Mouse (Mus musculus): ENCODE measurements at regions not wholly inside any gene's neighbourhood (a gene's known extent, or its start where the extent isn't known, plus 50 kb on each side); places are given as distances from the start of the nearest gene placed in this dataset.

DNA sequence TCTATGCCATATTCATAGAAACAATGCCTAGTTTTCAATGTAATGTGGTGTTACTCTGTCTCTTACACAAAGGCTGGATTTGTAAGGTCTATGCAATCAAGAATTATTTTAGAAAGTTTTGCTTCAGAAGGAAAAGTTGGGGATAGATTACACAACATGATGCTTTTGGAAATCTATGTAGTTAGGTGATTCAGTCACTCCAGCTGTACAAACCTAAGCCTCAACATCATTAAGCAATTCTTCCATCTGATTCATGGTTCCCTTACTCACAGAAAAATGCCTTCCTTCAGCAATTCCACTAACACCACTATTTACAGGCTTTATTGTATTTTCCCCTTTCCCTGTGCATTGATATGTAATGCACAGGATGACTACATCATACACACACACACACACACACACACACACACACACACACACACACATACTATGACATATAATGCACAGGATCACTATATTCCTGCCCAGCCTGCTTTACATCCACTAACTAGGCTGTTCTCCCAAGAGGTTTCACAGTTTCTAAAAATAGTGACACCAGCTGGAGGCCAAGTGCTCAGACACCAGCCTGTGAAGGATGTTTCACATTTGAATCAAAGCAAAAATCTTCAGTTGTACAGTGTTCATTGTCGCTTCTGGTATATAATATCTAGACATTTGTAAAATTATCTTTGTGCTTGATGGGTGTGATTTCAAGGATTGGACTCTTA lies 305.9 kb downstream of the Klf6 start:
- no peaks in the 10 kb centered on the region for H3K27me3 ChIP-seq (ENCODE audit: insufficient read depth, low read length)
- 62% methylated on average over 1 of the region's 1 CpGs for whole genome bisulfite sequencing
- DNase-seq (peak; percentile 60), ATAC-seq (peak; percentile 89)
- H3K9ac ChIP-seq = no peak overlapping the region
- no peaks in the 10 kb centered on the region for H3K9me3 ChIP-seq (ENCODE audit: low read length)
- H3K27ac ChIP-seq (ENCODE audit: low read depth, low read length) = no peak overlapping the region
- H3K4me1 ChIP-seq (ENCODE audit: insufficient read depth) = no peaks in the 10 kb centered on the region
- H3K36me3 ChIP-seq (ENCODE audit: insufficient read depth) = no peaks in the 10 kb centered on the region
- no peak; the same call in 1 of the 2 replicates for TF ChIP-seq CTCF (IDR thresholded peaks at IDR 0.05; ENCODE audit: low read depth)
- H3K4me3 ChIP-seq (ENCODE audit: low read depth, low read length) = no peak overlapping the region
- H3K4me2 ChIP-seq (ENCODE audit: low read depth) = no peak overlapping the region

DNA sequence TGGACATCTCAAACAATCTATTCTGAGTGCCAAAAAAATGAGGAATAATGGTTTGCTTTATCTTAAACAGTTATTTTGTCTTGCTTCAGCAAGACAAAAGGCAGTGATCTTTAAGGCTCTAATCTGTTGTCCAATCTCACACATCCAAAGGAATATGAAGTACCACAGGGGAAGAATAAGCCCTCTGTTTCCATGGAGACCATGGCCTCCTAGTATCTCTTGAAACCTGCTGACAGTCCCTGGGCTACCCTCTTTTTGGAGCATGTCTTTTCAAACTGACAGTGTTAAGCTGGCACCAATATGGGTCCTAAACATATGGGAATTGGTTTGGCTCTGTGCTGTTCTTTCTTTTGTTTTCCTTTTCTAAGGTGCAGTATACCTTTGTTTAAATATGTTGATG lies 311.8 kb downstream of the Klf6 start:
- no peak overlapping the region for H3K4me2 ChIP-seq (ENCODE audit: low read depth)
- H3K4me3 ChIP-seq (ENCODE audit: low read depth, low read length) = no peak overlapping the region
- no peaks in the 10 kb centered on the region for H3K36me3 ChIP-seq (ENCODE audit: insufficient read depth)
- H3K9me3 ChIP-seq (ENCODE audit: low read length) = no peaks in the 10 kb centered on the region
- no peak overlapping the region for H3K9ac ChIP-seq
- no peak for DNase-seq
- ATAC-seq = peak; percentile 78
- no peak overlapping the region for H3K27ac ChIP-seq (ENCODE audit: low read depth, low read length)
- H3K4me1 ChIP-seq (ENCODE audit: insufficient read depth) = no peaks in the 10 kb centered on the region
- no peaks in the 10 kb centered on the region for H3K27me3 ChIP-seq (ENCODE audit: insufficient read depth, low read length)
- no peak for TF ChIP-seq CTCF (IDR thresholded peaks at IDR 0.05; ENCODE audit: low read depth)

GRCm38 (mm10) chr13:6178362-6179070 lies 317.2 kb downstream of the Klf6 start:
- H3K36me3 ChIP-seq (ENCODE audit: insufficient read depth) = no peaks in the 10 kb centered on the region
- H3K4me1 ChIP-seq (ENCODE audit: insufficient read depth) = no peaks in the 10 kb centered on the region; the same call in 1 of the 2 replicates
- WGBS = 40% methylated on average over 9 of the region's 9 CpGs
- no peak overlapping the region for H3K9ac ChIP-seq
- H3K27ac ChIP-seq (ENCODE audit: low read depth, low read length) = no peak overlapping the region
- TF ChIP-seq CTCF (IDR thresholded peaks at IDR 0.05; ENCODE audit: low read depth) = no peak
- no peaks in the 10 kb centered on the region for H3K9me3 ChIP-seq (ENCODE audit: low read length)
- H3K4me2 ChIP-seq (ENCODE audit: low read depth) = no peak overlapping the region
- peak; percentile 87 for ATAC-seq
- peak; percentile 58 for DNase-seq
- H3K27me3 ChIP-seq (ENCODE audit: insufficient read depth, low read length) = no peaks in the 10 kb centered on the region
- H3K4me3 ChIP-seq (ENCODE audit: low read depth, low read length) = no peak overlapping the region

DNA sequence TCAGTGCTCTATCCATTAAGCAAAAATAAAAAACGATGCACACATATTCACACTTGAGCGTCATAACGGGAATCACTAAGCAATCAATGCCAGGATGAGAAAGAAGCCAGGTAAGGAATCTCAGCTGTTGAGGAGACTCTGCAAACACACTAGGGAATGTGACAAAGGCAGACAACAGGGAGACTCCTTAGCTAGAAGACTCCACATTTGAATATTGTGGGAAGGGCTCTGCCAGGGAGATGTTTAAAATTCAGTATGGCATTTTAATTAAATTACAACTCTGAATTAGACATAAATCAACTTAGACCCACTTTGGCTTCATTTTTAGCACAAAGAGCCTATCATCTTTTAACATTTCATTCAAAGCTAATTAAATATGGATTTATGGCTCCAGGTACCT lies 327.9 kb downstream of the Klf6 start:
- TF ChIP-seq CTCF (IDR thresholded peaks at IDR 0.05; ENCODE audit: low read depth) = no peak
- no peaks in the 10 kb centered on the region for H3K27me3 ChIP-seq (ENCODE audit: insufficient read depth, low read length)
- H3K27ac ChIP-seq (ENCODE audit: low read depth, low read length) = peak overlapping the region; percentile 4
- no peaks in the 10 kb centered on the region for H3K9me3 ChIP-seq (ENCODE audit: low read length)
- H3K9ac ChIP-seq = no peak overlapping the region
- peaks cover 7% of the 10 kb centered on the region; the same call in 1 of the 2 replicates for H3K4me1 ChIP-seq (ENCODE audit: insufficient read depth)
- 51% methylated on average over 3 of the region's 3 CpGs for WGBS
- ATAC-seq = peak; percentile 55
- H3K4me3 ChIP-seq (ENCODE audit: low read depth, low read length) = no peak overlapping the region
- no peaks in the 10 kb centered on the region for H3K36me3 ChIP-seq (ENCODE audit: insufficient read depth)
- H3K4me2 ChIP-seq (ENCODE audit: low read depth) = no peak overlapping the region
- DNase-seq = no peak

GRCm38 (mm10) chr13:6189566-6189965 lies 328.3 kb downstream of the Klf6 start:
- no peak overlapping the region for H3K4me2 ChIP-seq (ENCODE audit: low read depth)
- no peak overlapping the region for H3K4me3 ChIP-seq (ENCODE audit: low read depth, low read length)
- TF ChIP-seq CTCF (IDR thresholded peaks at IDR 0.05; ENCODE audit: low read depth) = no peak
- ATAC-seq (peak; percentile 21; the same call in 1 of the 2 replicates), DNase-seq (peak; percentile 29)
- H3K27ac ChIP-seq (ENCODE audit: low read depth, low read length) = peak overlapping the region; percentile 4; the same call in 1 of the 2 replicates
- H3K27me3 ChIP-seq (ENCODE audit: insufficient read depth, low read length) = no peaks in the 10 kb centered on the region
- H3K36me3 ChIP-seq (ENCODE audit: insufficient read depth) = no peaks in the 10 kb centered on the region
- H3K9ac ChIP-seq = no peak overlapping the region
- H3K9me3 ChIP-seq (ENCODE audit: low read length) = no peaks in the 10 kb centered on the region
- peaks cover 7% of the 10 kb centered on the region; the same call in 1 of the 2 replicates for H3K4me1 ChIP-seq (ENCODE audit: insufficient read depth)
- 20% methylated on average over 7 of the region's 7 CpGs for WGBS

GRCm38 (mm10) chr13:6191186-6191914 lies 330.1 kb downstream of the Klf6 start:
- H3K4me3 ChIP-seq (ENCODE audit: low read depth, low read length) = no peak overlapping the region
- DNase-seq (no peak), ATAC-seq (no peak)
- no peaks in the 10 kb centered on the region for H3K9me3 ChIP-seq (ENCODE audit: low read length)
- peaks cover 7% of the 10 kb centered on the region; the same call in 1 of the 2 replicates for H3K4me1 ChIP-seq (ENCODE audit: insufficient read depth)
- no peak overlapping the region for H3K9ac ChIP-seq
- 87% methylated on average over 7 of the region's 7 CpGs for WGBS
- no peaks in the 10 kb centered on the region for H3K36me3 ChIP-seq (ENCODE audit: insufficient read depth)
- no peak for TF ChIP-seq CTCF (IDR thresholded peaks at IDR 0.05; ENCODE audit: low read depth)
- H3K27ac ChIP-seq (ENCODE audit: low read depth, low read length) = no peak overlapping the region
- no peak overlapping the region for H3K4me2 ChIP-seq (ENCODE audit: low read depth)
- no peaks in the 10 kb centered on the region for H3K27me3 ChIP-seq (ENCODE audit: insufficient read depth, low read length)
